Mouse (Mus musculus): Measurements from ENCODE around the gene Dnajc21.
"Not testable (repeated sequence)": the region's sequence is repeated elsewhere in the genome, so short reads cannot be mapped to it uniquely, and the experiment has no call there.

Dnajc21 gene

DNA sequence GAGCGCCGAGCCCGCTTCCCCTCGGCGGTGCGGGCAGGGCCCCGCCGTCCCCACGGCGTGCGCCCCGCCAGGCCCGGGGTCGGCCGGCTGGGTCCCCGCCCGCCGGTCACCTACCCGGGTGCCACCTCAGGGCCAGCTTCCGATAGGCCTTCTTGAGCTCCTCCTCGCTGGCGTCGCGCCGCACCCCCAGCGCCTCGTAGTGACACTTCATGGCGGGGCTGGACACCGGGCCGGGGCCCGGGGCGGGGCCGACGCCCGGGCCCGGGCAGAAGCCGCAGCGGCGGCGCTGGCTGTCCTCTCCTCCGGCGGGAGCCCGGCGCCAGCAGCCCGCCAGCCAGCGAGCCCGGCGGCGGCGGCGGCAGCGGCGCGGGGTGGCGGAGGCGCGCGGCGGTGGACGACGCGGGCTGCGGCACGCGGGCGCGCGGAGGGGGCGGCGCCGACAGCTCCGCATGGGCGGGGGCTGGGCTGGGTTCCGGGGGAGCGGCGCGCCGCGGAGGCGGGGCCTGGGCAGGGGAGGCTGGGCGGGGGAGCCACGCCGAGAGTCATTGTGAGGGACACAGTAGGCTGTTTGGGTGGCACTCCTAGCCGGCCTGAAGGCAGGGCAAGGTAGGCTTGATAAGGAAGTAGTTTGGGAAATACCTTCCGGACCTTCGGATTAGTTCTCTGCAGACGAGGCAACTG, at the start of gene Dnajc21:
TSS of gene Dnajc21 (minus strand) at position 366 of the 681 bp plus-strand sequence.
- peak; percentile 88 to 93 for DNase-seq

- DNase-seq: no peak
Measured at GRCm38 (mm10) chr15:10515166-10515565, 44.9 kb upstream of the Dnajc21 start.

DNA sequence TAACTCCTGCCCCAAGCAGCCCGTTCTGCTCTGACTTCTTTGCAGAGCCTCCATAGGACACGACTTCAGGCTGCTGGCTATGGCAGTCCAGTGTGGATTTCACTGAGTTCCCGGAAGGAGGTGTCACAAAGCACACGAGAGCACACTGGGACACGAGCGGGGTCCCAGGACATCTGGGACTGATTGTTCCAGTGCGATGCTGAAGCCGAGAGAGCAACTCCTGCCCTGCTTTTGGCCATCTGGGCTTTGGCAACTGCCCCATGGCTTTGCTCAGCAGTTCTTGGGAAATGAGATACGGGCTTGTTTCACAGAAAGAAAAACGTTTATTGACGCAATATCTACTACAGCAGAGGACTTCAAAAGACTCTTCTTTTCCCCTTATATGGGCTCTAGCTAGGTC, 35.8 kb upstream of the Dnajc21 start:
- peak; percentile 6 to 51 for DNase-seq

GRCm38 (mm10) chr15:10500838-10501719, 30.8 kb upstream of the Dnajc21 start:
- peak; percentile 35 to 59 for DNase-seq

DNA sequence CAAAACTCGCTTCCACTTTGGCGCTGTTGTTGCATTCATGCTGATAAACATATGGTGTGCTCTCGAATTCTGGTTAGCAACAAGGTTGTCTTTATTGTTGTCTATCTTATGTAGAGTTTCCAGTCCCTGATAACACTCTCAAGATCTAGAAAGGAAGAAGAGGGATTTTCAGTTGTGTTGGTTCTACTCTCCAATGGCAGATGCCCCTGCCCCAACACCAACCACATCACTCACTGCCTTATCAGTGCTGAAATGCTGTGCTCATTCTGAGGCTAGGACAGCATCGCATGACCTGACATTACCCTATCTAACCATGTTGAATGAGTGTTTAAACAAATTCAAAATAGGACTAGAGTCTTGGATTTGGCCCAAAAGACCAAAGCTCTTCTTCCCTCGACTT, 29.7 kb upstream of the Dnajc21 start:
- DNase-seq: no peak

- no peak for DNase-seq
Measured at GRCm38 (mm10) chr15:10499593-10499992, 29.3 kb upstream of the Dnajc21 start.

DNA sequence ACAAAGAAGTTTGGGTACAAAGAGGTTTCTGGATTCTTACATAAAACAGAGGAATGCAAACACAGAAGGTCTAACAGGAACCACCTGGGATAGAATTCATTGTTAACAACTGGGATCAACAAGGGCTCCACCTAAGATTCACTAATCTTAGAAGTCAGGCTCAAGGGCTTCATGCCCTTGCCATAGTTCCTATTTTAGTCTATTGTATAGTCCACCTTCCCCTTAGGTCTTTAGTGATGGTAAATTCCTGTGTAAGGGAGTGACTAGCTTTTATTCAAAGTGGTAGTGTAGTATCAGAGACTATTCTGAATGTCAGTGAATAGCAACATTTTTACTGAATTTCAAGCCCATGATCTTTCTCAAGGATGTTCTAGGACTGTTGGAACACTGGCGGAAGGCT, 26.4 kb upstream of the Dnajc21 start:
- not testable (repeated sequence) for DNase-seq

GRCm38 (mm10) chr15:10495944-10496343, 25.6 kb upstream of the Dnajc21 start:
- DNase-seq: no peak

GRCm38 (mm10) chr15:10490101-10490500, 19.8 kb upstream of the Dnajc21 start:
- DNase-seq: no peak

DNA sequence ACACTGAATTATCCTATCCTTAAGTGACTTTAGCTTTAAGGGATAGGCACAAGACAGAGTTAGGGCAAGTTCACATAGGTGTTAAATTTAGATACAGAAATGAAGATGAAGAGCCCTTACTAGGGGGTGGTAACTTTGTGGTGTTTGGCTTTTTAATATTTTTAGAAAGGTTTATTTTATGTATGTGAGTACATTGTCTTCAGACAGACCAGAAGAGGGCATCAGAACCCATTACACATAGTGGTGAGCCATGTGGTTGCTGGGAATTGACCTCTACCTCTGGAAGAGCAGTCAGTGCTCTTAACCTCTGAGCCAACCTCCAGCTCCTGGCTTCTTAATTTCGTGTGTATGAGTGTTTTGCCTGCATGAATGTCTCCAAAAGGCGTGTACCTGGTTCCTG, 16.9 kb upstream of the Dnajc21 start:
- DNase-seq: no peak

DNA sequence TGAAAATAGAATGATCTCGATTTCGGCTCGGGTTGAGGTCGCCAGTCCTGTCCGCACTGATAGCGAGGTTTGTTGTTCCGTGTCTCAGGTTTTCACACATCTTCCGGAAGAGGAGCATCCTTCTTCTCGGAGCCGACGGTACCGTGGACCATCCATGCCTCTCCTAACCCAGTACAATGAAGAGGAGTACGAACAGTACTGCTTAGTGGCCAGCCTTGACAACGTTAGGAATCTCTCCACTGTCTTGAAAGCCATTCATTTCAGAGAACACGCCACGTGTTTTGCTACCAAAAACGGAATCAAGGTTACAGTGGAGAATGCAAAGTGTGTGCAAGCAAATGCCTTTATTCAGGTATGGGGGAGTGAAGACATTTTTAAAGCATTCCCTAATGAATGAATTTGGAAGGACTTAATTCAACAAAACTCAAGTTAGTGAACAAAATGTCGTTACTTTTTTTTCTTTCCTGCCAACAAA, 16.1 kb upstream of the Dnajc21 start:
- DNase-seq: no peak

GRCm38 (mm10) chr15:10485484-10486364, 15.4 kb upstream of the Dnajc21 start, which contains the start of the genes Brix1 and Rad1:
Gene Brix1 (minus strand): TSS chr15:10485947.
Gene Rad1 (plus strand): TSS chr15:10486018.
- DNase-seq: peak; percentile 94 to 95

GRCm38 (mm10) chr15:10470941-10471340, 625 bp upstream of the Dnajc21 start:
- DNase-seq: no peak

DNA sequence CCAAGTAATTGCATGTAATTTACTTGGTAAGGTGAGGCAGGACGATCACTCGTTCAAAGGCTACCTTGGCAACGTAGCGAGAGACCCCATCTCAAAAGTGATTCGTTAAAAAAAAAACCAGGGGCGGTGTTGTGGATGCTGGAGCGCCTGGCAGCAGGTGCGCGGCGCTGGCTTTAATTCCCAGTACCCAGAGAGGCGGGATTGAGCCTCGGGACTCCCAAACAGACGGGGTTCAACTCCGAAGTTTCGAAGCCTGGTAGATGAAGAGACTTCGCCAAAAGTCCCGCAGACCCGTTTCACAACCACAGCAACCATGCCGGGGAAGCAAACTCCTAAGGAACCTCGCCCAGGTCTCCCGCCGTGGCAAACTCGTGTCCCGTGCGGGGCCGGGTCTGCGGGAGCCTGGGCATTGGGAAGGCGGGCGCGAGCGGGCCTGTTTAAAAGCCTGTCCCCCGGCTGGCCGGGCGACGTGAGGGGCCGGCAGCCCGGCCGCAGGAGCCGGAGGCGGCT, 620 bp downstream of the Dnajc21 start:
- DNase-seq: no peak

- DNase-seq: no peak
Measured at GRCm38 (mm10) chr15:10468761-10469160, 1.6 kb downstream of the Dnajc21 start.

GRCm38 (mm10) chr15:10464678-10465077, 5.6 kb downstream of the Dnajc21 start:
- DNase-seq: no peak

GRCm38 (mm10) chr15:10463555-10463954, 6.8 kb downstream of the Dnajc21 start:
- no peak for DNase-seq

GRCm38 (mm10) chr15:10460986-10461385, 9.3 kb downstream of the Dnajc21 start:
- DNase-seq: peak in 1 of 2 experiments; percentile 27

DNA sequence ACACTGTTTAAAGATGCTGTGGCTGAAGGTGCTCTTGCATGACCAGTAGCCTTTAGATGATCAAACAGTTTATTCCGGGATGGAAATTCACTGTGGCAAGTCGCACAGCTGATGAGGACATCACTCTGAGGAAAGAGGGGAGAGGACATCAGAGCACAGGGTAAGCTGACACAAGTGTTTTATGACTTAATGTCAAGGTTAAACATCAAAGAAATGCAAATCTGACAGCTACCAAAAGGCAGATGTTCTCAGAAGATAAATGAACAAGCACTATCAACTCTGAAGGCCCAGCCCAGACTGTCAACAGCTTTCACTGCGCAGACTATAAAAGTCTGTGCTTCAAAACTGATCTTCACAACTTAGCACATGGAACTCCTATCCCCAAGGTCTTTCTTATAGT, 23.2 kb downstream of the Dnajc21 start:
- DNase-seq: no peak

- no peak for DNase-seq
Measured at GRCm38 (mm10) chr15:10442275-10442674, 28.0 kb downstream of the Dnajc21 start.

GRCm38 (mm10) chr15:10441493-10441892, 28.8 kb downstream of the Dnajc21 start:
- no peak for DNase-seq

DNA sequence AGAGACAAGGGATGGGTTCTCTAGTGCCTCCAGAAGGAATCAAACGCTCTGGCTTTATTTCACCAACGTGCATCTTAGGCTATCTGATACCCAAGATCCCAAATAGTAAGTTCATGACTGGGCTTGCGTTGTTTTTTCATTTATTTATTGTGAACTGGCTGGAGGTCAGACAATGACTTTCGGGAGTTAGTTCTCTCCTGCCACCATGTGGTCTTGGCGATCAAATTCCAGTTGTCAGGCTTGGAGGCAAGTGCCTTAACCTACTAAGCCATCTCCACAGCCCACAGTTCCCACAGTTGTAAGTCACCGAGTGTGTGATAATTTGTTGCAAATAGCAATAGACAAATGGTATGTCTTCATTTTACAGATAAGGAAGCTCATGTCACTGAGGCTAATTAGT, 30.4 kb downstream of the Dnajc21 start:
- no peak for DNase-seq

DNA sequence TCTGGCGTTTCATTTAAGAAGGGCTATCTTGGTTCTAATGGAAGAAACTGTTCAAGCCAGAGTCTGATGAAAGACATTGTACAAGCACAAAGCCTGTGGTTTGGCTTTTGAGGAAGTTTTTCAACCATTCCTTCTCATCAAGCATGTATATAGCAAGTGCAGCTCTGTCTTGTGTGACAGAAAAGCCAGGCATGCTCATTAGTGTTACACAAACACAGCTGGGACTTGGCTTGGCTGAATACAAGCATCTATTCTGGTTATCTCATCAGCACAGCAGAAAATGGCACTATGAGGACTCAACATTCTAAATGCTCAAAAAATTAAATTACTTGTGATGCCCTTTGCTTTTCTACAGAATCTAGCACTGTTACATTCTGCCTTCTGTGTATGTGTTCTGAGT, 33.4 kb downstream of the Dnajc21 start:
- no peak for DNase-seq

Measured in lung, postnatal 4 days (tissue).